Mouse (Mus musculus) forebrain, embryonic 16.5 days (tissue): ENCODE results near the gene Tada1. TPM values are rescaled to one million over a fixed set of nuclear protein-coding genes. Genes with fewer than 3 reads are reported as not detected.

ENCODE experiments used
- ATAC-seq: fragments of 200-750 bp; cut with Nextera tagmentation; 2 replicates; pipeline ENCODE4 v1.8.0; 2017; ENCODE audit warnings: mild to moderate bottlenecking, moderate library complexity
- H3K27ac ChIP-seq: fragments of 300-500 bp; sonication (generic); 2 replicates; pipeline ENCODE4 v1.5.1; 2014; ENCODE audit warnings: low read length, control low read depth
- H3K27me3 ChIP-seq: fragments of 300-500 bp; sonication (generic); replicated peaks from 2 replicates; pipeline ENCODE4 v1.6.1; 2014; ENCODE audit warnings: low read length; ENCODE audit not compliant: control insufficient read depth, insufficient read depth
- H3K36me3 ChIP-seq: fragments of 300-500 bp; sonication (generic); 2 replicates; pipeline ENCODE4 v1.6.1; 2014; ENCODE audit not compliant: control insufficient read depth, insufficient read depth
- H3K4me1 ChIP-seq: fragments of 300-500 bp; sonication (generic); replicated peaks from 2 replicates; pipeline ENCODE4 v1.6.1; 2014; ENCODE audit warnings: low read length; ENCODE audit not compliant: control insufficient read depth, insufficient read depth
- H3K4me2 ChIP-seq: fragments of 300-500 bp; sonication (generic); 2 replicates; pipeline ENCODE4 v1.6.1; 2014; ENCODE audit warnings: mild to moderate bottlenecking, low read length, control low read depth
- H3K4me3 ChIP-seq: fragments of 300-500 bp; sonication (generic); replicated peaks from 2 replicates; pipeline ENCODE4 v1.5.1; 2014; ENCODE audit warnings: mild to moderate bottlenecking, low read length, control low read depth
- H3K9ac ChIP-seq: fragments of 300-500 bp; sonication (generic); replicated peaks from 2 replicates; pipeline ENCODE4 v1.6.1; 2014; ENCODE audit warnings: low read depth, low read length, control low read depth
- H3K9me3 ChIP-seq: fragments of 300-500 bp; sonication (generic); 2 replicates; pipeline ENCODE4 v1.6.1; 2016; ENCODE audit warnings: low read length; ENCODE audit not compliant: control insufficient read depth
- WGBS: fragments of 180-500 bp; shearing (Covaris S2); extraction: QIAGEN DNeasy Blood & Tissue Kit; methylation state at CpG from one replicate; pipeline ENCODE4 v1.1.7; 2014; 5-methylcytosine and 5-hydroxymethylcytosine counted together
- polyA plus RNA-seq: library from polyadenylated mRNA; unstranded; fragments of >200 nt; fragmentation: Nextera tagmentation; extraction: Ambion mirVana; gene quantifications from 2 replicates; pipeline ENCODE4 v1.2.1, GENCODE M21; 2015

Gene Tada1
- polyA plus RNA-seq, 1 experiment from 2014 or later, result 106 TPM

- H3K4me2 ChIP-seq, result no peak overlapping the region
- WGBS, result 95% methylated on average over 3 of the region's 3 CpGs
- ATAC-seq, result no peak
- H3K9me3 ChIP-seq, result 0 out of 2 replicates have a peak, but pooled peaks cover 2% of the 10 kb centered on the region
- H3K9ac ChIP-seq, result no peak overlapping the region
- no peaks in the 10 kb centered on the region for H3K36me3 ChIP-seq
- H3K4me3 ChIP-seq, result no peak overlapping the region
- H3K4me1 ChIP-seq, result peaks cover 14% of the 10 kb centered on the region
- no peaks in the 10 kb centered on the region for H3K27me3 ChIP-seq
- H3K27ac ChIP-seq, result no peak overlapping the region
Measured at GRCm38 (mm10) chr1:166412266-166412665, 33.4 kb downstream of the Tada1 start.

- no peak overlapping the region for H3K4me2 ChIP-seq
- no peaks in the 10 kb centered on the region for H3K27me3 ChIP-seq
- no peaks in the 10 kb centered on the region for H3K9me3 ChIP-seq
- no peaks in the 10 kb centered on the region for H3K4me1 ChIP-seq
- no peaks in the 10 kb centered on the region for H3K36me3 ChIP-seq
- ATAC-seq, result peak; percentile 84
- WGBS, result 72% methylated on average over 3 of the region's 3 CpGs
- no peak overlapping the region for H3K9ac ChIP-seq
- H3K4me3 ChIP-seq, result no peak overlapping the region
- H3K27ac ChIP-seq, result no peak overlapping the region
Measured at GRCm38 (mm10) chr1:166429053-166429452, 50.2 kb downstream of the Tada1 start.

GRCm38 (mm10) chr1:166429809-166430431 is 51.0 kb downstream of the Tada1 start:
- Histone ChIP-seq H3K9me3 (no peaks in the 10 kb centered on the region), H3K9ac (no peak overlapping the region), H3K4me3 (no peak overlapping the region), H3K27ac (no peak overlapping the region), H3K27me3 (no peaks in the 10 kb centered on the region), H3K4me2 (no peak overlapping the region), H3K36me3 (no peaks in the 10 kb centered on the region), H3K4me1 (no peaks in the 10 kb centered on the region)
- no peak for ATAC-seq
- 56% methylated on average over 10 of the region's 10 CpGs for WGBS

GRCm38 (mm10) chr1:166439426-166439825 is 60.5 kb downstream of the Tada1 start:
- ATAC-seq, result no peak
- no peak overlapping the region for H3K4me3 ChIP-seq
- H3K27me3 ChIP-seq, result no peaks in the 10 kb centered on the region
- H3K4me2 ChIP-seq, result no peak overlapping the region
- no peaks in the 10 kb centered on the region for H3K36me3 ChIP-seq
- no peak overlapping the region for H3K9ac ChIP-seq
- H3K27ac ChIP-seq, result no peak overlapping the region
- H3K4me1 ChIP-seq, result no peaks in the 10 kb centered on the region
- H3K9me3 ChIP-seq, result no peaks in the 10 kb centered on the region
- WGBS, result 73% methylated on average over 6 of the region's 6 CpGs

- Histone ChIP-seq H3K4me2 (no peak overlapping the region), H3K27ac (no peak overlapping the region), H3K9ac (no peak overlapping the region), H3K4me3 (no peak overlapping the region), H3K36me3 (no peaks in the 10 kb centered on the region), H3K9me3 (no peaks in the 10 kb centered on the region), H3K27me3 (no peaks in the 10 kb centered on the region), H3K4me1 (no peaks in the 10 kb centered on the region)
- WGBS, result 96% methylated on average over 3 of the region's 3 CpGs
- ATAC-seq, result no peak
Measured at GRCm38 (mm10) chr1:166441992-166442391, 63.1 kb downstream of the Tada1 start.

Other genes with a start within 250 kb of the Tada1 start
- not detected in 2 replicates for gene Gpa33, start 248.9 kb upstream of the Tada1 start, polyA plus RNA-seq
- gene Mael, start 140.3 kb upstream of the Tada1 start, polyA plus RNA-seq, result not detected in 2 replicates
- gene Ildr2, start 125.0 kb upstream of the Tada1 start, polyA plus RNA-seq, result 2.9 and 3.2 TPM in 2 replicates
- gene Pogk, start 30.8 kb downstream of the Tada1 start, polyA plus RNA-seq, result 45.3 and 48.1 TPM in 2 replicates
- gene Gm4846, start 118.5 kb downstream of the Tada1 start, polyA plus RNA-seq, result not detected in 2 replicates